ENCODE assay signal across 8 mouse cellular contexts in the genomic region with DNA sequence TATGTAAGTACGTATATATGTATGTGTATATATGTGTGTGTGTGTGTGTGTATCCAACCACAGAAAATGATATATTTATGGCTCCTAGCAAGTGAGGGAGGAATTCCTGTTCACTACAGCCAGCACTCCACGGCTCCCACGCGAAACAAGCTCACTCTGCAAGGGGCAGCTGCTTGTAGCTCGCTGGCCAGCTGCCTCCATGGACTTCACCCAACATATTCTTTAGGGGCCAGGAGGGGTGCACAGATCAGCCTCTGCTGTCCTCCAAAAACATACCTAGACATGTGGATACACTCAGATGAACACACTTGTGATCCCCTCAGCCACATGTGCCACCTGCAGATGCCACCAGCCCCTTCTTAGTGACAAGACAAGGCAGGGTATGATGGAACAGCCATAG. TPM values are rescaled to one million over a fixed set of nuclear protein-coding genes. Genes with fewer than 3 reads are reported as not detected.
DNase-seq lines count a peak whose midpoint lies in the region; ATAC-seq lines count a peak whose summit lies in the region.
"Had no signal": no experiment of that assay in that cellular context is flagged by ENCODE, and none has a peak within 500 bp of the region (broad histone marks: within the 10 kb centered on the region; RNA-seq: fewer than 3 reads in every experiment).

No protein-coding gene starts in this region.

- intact Hi-C loops in left cerebral cortex, postnatal 14 days (cut with DNase I) = no loop called here

- H3K4me2 ChIP-seq in embryonic facial prominence, embryonic 14.5 days (ENCODE audit: low read depth, low read length) = 0 out of 2 replicates have a peak overlapping the region, but pooled peaks have one; percentile 11
- 0 out of 2 replicates have a peak overlapping the region, but pooled peaks have one; percentile 9 for H3K4me2 ChIP-seq in heart, embryonic 14.5 days (ENCODE audit: low read length)
- no peak overlapping the region for H3K4me2 ChIP-seq in liver, embryonic 15.5 days

- H3K9ac ChIP-seq in embryonic facial prominence, embryonic 14.5 days (ENCODE audit: low read depth, low read length) = 0 out of 2 replicates have a peak overlapping the region, but pooled peaks have one; percentile 7
- peak overlapping the region; percentile 31; the same call in 1 of the 2 replicates for H3K9ac ChIP-seq in heart, embryonic 14.5 days (ENCODE audit: low read length)
- 0 out of 2 replicates have a peak overlapping the region, but pooled peaks have one; percentile 66 for H3K9ac ChIP-seq in liver, embryonic 15.5 days

- 63% methylated on average over 5 of the region's 5 CpGs for WGBS in embryonic facial prominence, embryonic 14.5 days
- 44% methylated on average over 5 of the region's 5 CpGs for WGBS in heart, embryonic 14.5 days
- WGBS in liver, embryonic 15.5 days (ENCODE audit: insufficient replicate concordance) = 72% methylated on average over 5 of the region's 5 CpGs

- peak overlapping the region; percentile 57; the same call in 1 of the 2 replicates for H3K27ac ChIP-seq in embryonic facial prominence, embryonic 14.5 days (replicated peaks; ENCODE audit: low read depth, low read length)
- peak overlapping the region; percentile 26 to 82 for H3K27ac ChIP-seq in heart, embryonic 14.5 days (replicated peaks in 1 of 2; ENCODE audit: control insufficient read depth in 1 of 2, insufficient read depth in 1 of 2, low read depth in 2 of 2, low read length in 2 of 2)
- H3K27ac ChIP-seq in liver, embryonic 15.5 days (replicated peaks) = peak overlapping the region; percentile 98

- peak; percentile 51 to 81 for DNase-seq in left cerebral cortex, postnatal 14 days (ENCODE audit: low spot score in 2 of 2)
- DNase-seq in left cerebral cortex, adult 8-10 months (ENCODE audit: low spot score in 2 of 2) = no peak
- DNase-seq in embryonic facial prominence, embryonic 14.5 days (ENCODE audit: low spot score) = no peak
- DNase-seq in adrenal gland, adult (ENCODE audit: inconsistent age in 2 of 2, low spot score in 1 of 2) = no peak

- H3K4me3 ChIP-seq in embryonic facial prominence, embryonic 14.5 days (ENCODE audit: low read depth, low read length) = no peak overlapping the region
- H3K4me3 ChIP-seq in heart, embryonic 14.5 days (ENCODE audit: control insufficient read depth in 1 of 2, insufficient read depth in 1 of 2, low read depth in 1 of 2, low read length in 2 of 2) = no peak overlapping the region
- no peak overlapping the region for H3K4me3 ChIP-seq in liver, embryonic 15.5 days (replicated peaks)

- no peaks in the 10 kb centered on the region for H3K27me3 ChIP-seq in embryonic facial prominence, embryonic 14.5 days (replicated peaks; ENCODE audit: control insufficient read depth, insufficient read depth, low read length)
- H3K27me3 ChIP-seq in heart, embryonic 14.5 days (ENCODE audit: control insufficient read depth, insufficient read depth, low read length) = no peaks in the 10 kb centered on the region
- peaks cover 23% of the 10 kb centered on the region for H3K27me3 ChIP-seq in liver, embryonic 15.5 days

- no peaks in the 10 kb centered on the region for H3K9me3 ChIP-seq in embryonic facial prominence, embryonic 14.5 days (ENCODE audit: control insufficient read depth, low read length)
- H3K9me3 ChIP-seq in heart, embryonic 14.5 days (ENCODE audit: control insufficient read depth, low read length) = no peaks in the 10 kb centered on the region
- H3K9me3 ChIP-seq in liver, embryonic 15.5 days (replicated peaks) = no peaks in the 10 kb centered on the region

- peaks cover 48% of the 10 kb centered on the region for H3K4me1 ChIP-seq in embryonic facial prominence, embryonic 14.5 days (ENCODE audit: control insufficient read depth, insufficient read depth, low read length)
- peaks cover 56 to 69% of the 10 kb centered on the region in 2 experiments for H3K4me1 ChIP-seq in heart, embryonic 14.5 days (ENCODE audit: control insufficient read depth in 2 of 2, insufficient read depth in 2 of 2, low read length in 2 of 2)
- peaks cover 89% of the 10 kb centered on the region for H3K4me1 ChIP-seq in liver, embryonic 15.5 days (replicated peaks)

- peaks cover 11% of the 10 kb centered on the region; the same call in 1 of the 2 replicates for H3K36me3 ChIP-seq in embryonic facial prominence, embryonic 14.5 days (ENCODE audit: control insufficient read depth, insufficient read depth, low read length)
- H3K36me3 ChIP-seq in heart, embryonic 14.5 days (ENCODE audit: control insufficient read depth, insufficient read depth, low read length) = peaks cover 2% of the 10 kb centered on the region; the same call in 1 of the 2 replicates
- H3K36me3 ChIP-seq in liver, embryonic 15.5 days (replicated peaks) = peaks cover 1% of the 10 kb centered on the region; the same call in 1 of the 2 replicates

- ATAC-seq in embryonic facial prominence, embryonic 14.5 days (ENCODE audit: low read depth) = no peak
- ATAC-seq in heart, embryonic 14.5 days (ENCODE audit: insufficient number of reproducible peaks, insufficient read depth, low FRiP score, low read depth) = no peak
- ATAC-seq in liver, embryonic 15.5 days (ENCODE audit: insufficient read depth) = no peak
- no peak for ATAC-seq in megakaryocyte-erythroid progenitor cell, adult 5-6 weeks (replicated peaks; ENCODE audit: low FRiP score, low TSS enrichment, poor library complexity, severe bottlenecking)

RNA-seq across cellular contexts. Expression of gene G430095P16Rik, which starts 9.7 kb away (rescaled TPM):
- not detected for total RNA-seq in left cerebral cortex, postnatal 14 days (2021)
- total RNA-seq in left cerebral cortex, adult 8-10 months (2022) = under 1 TPM in 1 of 4 experiments, not detected in 3; 0.55 TPM
- 2.0 and 2.7 TPM in 2 replicates for polyA plus RNA-seq in embryonic facial prominence, embryonic 14.5 days (2014; fragmentation: Nextera tagmentation; extraction: Ambion mirVana)
- polyA plus RNA-seq in heart, embryonic 14.5 days (2014; fragmentation: Nextera tagmentation; extraction: Ambion mirVana) = 5.2 and 5.9 TPM in 2 replicates
- 8.1 and 8.7 TPM in 2 replicates for polyA plus RNA-seq in liver, embryonic 15.5 days (2015; fragmentation: Nextera tagmentation; extraction: Ambion mirVana)
- 25.7 and 28.1 TPM in 2 replicates for total RNA-seq in megakaryocyte-erythroid progenitor cell, adult 5-6 weeks (2014; fragmentation: Nextera tagmentation)
- total RNA-seq in megakaryocyte-erythroid progenitor cell, adult 5-6 weeks (2017) = 8.2 and 11.4 TPM in 2 replicates
- total RNA-seq: liver, adult 2 months had no signal
- polyA plus RNA-seq: liver, adult 2 months had no signal

RNA-seq across cellular contexts. Expression of gene Lyl1, which starts 31.3 kb away (rescaled TPM):
- total RNA-seq in left cerebral cortex, postnatal 14 days (2021) = 1 to 10 TPM; 2.7 to 4.3 TPM
- 1 to 10 TPM; 2.2 to 4.5 (median 3.4) TPM for total RNA-seq in left cerebral cortex, adult 8-10 months (2022)
- polyA plus RNA-seq in embryonic facial prominence, embryonic 14.5 days (2014; fragmentation: Nextera tagmentation; extraction: Ambion mirVana) = 5.8 and 6.8 TPM in 2 replicates
- polyA plus RNA-seq in heart, embryonic 14.5 days (2014; fragmentation: Nextera tagmentation; extraction: Ambion mirVana) = 12.1 and 13.7 TPM in 2 replicates
- polyA plus RNA-seq in liver, embryonic 15.5 days (2015; fragmentation: Nextera tagmentation; extraction: Ambion mirVana) = 55.3 and 58.3 TPM in 2 replicates
- 44.2 and 65.2 TPM in 2 replicates for total RNA-seq in megakaryocyte-erythroid progenitor cell, adult 5-6 weeks (2014; fragmentation: Nextera tagmentation)
- 9.5 and 10.1 TPM in 2 replicates for total RNA-seq in megakaryocyte-erythroid progenitor cell, adult 5-6 weeks (2017)

RNA-seq across cellular contexts. Expression of gene Nacc1, which starts 44.9 kb away (rescaled TPM):
- total RNA-seq in left cerebral cortex, postnatal 14 days (2021) = 10 to 100 TPM; 90.2 to 91.9 TPM
- total RNA-seq in left cerebral cortex, adult 8-10 months (2022) = 10 to 100 TPM; 88.5 to 97.6 (median 93.9) TPM
- 19.7 and 20.1 TPM in 2 replicates for polyA plus RNA-seq in embryonic facial prominence, embryonic 14.5 days (2014; fragmentation: Nextera tagmentation; extraction: Ambion mirVana)
- 15.1 and 17.4 TPM in 2 replicates for polyA plus RNA-seq in heart, embryonic 14.5 days (2014; fragmentation: Nextera tagmentation; extraction: Ambion mirVana)
- 6.2 and 7.2 TPM in 2 replicates for polyA plus RNA-seq in liver, embryonic 15.5 days (2015; fragmentation: Nextera tagmentation; extraction: Ambion mirVana)
- total RNA-seq in megakaryocyte-erythroid progenitor cell, adult 5-6 weeks (2014; fragmentation: Nextera tagmentation) = 71.6 and 76.7 TPM in 2 replicates
- total RNA-seq in megakaryocyte-erythroid progenitor cell, adult 5-6 weeks (2017) = 35.8 and 51.5 TPM in 2 replicates

RNA-seq across cellular contexts. Expression of gene Trmt1, which starts 46.4 kb away (rescaled TPM):
- total RNA-seq in left cerebral cortex, postnatal 14 days (2021) = 10 to 100 TPM; 89.3 to 96.7 TPM
- 100 to 1,000 TPM; 101 to 105 (median 103) TPM for total RNA-seq in left cerebral cortex, adult 8-10 months (2022)
- 55.8 and 73.2 TPM in 2 replicates for polyA plus RNA-seq in embryonic facial prominence, embryonic 14.5 days (2014; fragmentation: Nextera tagmentation; extraction: Ambion mirVana)
- polyA plus RNA-seq in heart, embryonic 14.5 days (2014; fragmentation: Nextera tagmentation; extraction: Ambion mirVana) = 46.1 and 50.0 TPM in 2 replicates
- polyA plus RNA-seq in liver, embryonic 15.5 days (2015; fragmentation: Nextera tagmentation; extraction: Ambion mirVana) = 27.9 and 36.1 TPM in 2 replicates
- 170 and 181 TPM in 2 replicates for total RNA-seq in megakaryocyte-erythroid progenitor cell, adult 5-6 weeks (2014; fragmentation: Nextera tagmentation)
- total RNA-seq in megakaryocyte-erythroid progenitor cell, adult 5-6 weeks (2017) = 94.9 and 126 TPM in 2 replicates

Comparison
In these comparisons a context has a peak if more than half of its experiments do, and no peak if none do; other contexts are left out.
1. DNase-seq: peak in left cerebral cortex, postnatal 14 days (2 of 2); none in left cerebral cortex, adult 8-10 months (0 of 2), embryonic facial prominence, embryonic 14.5 days (single experiment) and adrenal gland, adult (0 of 2).
2. H3K9ac ChIP-seq: peak in every context shown above with its lines; median percentile 66 in liver, embryonic 15.5 days; 31 in heart, embryonic 14.5 days; 7 in embryonic facial prominence, embryonic 14.5 days.
3. RNA of gene G430095P16Rik, which starts 9.7 kb away (total RNA-seq): 8.2 to 28.1 TPM in megakaryocyte-erythroid progenitor cell, adult 5-6 weeks; 0.55 TPM in left cerebral cortex, adult 8-10 months and not detected in left cerebral cortex, postnatal 14 days; every median in the first group is over 4 times any median in the second.
4. Peak in every context shown above with its lines, with median percentiles within 50 percentile points of each other: H3K27ac ChIP-seq.